Mouse (Mus musculus) limb, embryonic 11.5 days (tissue): ENCODE measurements around the gene 4930539E08Rik. TPM values are rescaled to one million over a fixed set of nuclear protein-coding genes. Genes with fewer than 3 reads are reported as not detected.

Source experiments
- ATAC-seq: fragments of 200-750 bp; cut with Nextera tagmentation; 2 replicates; pipeline ENCODE4 v1.8.0; 2017; ENCODE audit warnings: low read depth; ENCODE audit not compliant: insufficient number of reproducible peaks, low FRiP score, low TSS enrichment
- DNase-seq: peaks from one replicate; pipeline ENCODE4 v3.0.0-alpha.2; 2015; ENCODE audit warnings: low spot score
- H3K27ac ChIP-seq: fragments of 300-500 bp; sonication (generic); replicated peaks from 2 replicates; pipeline ENCODE4 v1.5.1; 2014; ENCODE audit warnings: low read depth, mild to moderate bottlenecking, low read length
- H3K27me3 ChIP-seq: fragments of 300-500 bp; sonication (generic); 2 replicates; pipeline ENCODE4 v1.6.1; 2014; ENCODE audit warnings: mild to moderate bottlenecking, low read length, mixed read lengths; ENCODE audit not compliant: control insufficient read depth, insufficient read depth
- H3K36me3 ChIP-seq: fragments of 300-500 bp; sonication (generic); 2 replicates; pipeline ENCODE4 v1.6.1; 2014; ENCODE audit warnings: mild to moderate bottlenecking, low read length, moderate library complexity, mixed read lengths; ENCODE audit not compliant: control insufficient read depth, insufficient read depth
- H3K4me1 ChIP-seq: fragments of 300-500 bp; sonication (generic); 2 replicates; pipeline ENCODE4 v1.6.1; 2014; ENCODE audit warnings: low read length, mixed read lengths; ENCODE audit not compliant: control insufficient read depth, insufficient read depth
- H3K4me2 ChIP-seq: fragments of 300-500 bp; sonication (generic); 2 replicates; pipeline ENCODE4 v1.6.1; 2014; ENCODE audit warnings: low read depth, mild to moderate bottlenecking, moderate library complexity; ENCODE audit not compliant: severe bottlenecking
- H3K4me3 ChIP-seq: fragments of 300-500 bp; sonication (generic); 2 replicates; pipeline ENCODE4 v1.5.1; 2014; ENCODE audit warnings: low read depth, low read length
- H3K9ac ChIP-seq: fragments of 300-500 bp; sonication (generic); 2 replicates; pipeline ENCODE4 v1.6.1; 2014; ENCODE audit warnings: mild to moderate bottlenecking, low read length
- H3K9me3 ChIP-seq: fragments of 300-500 bp; sonication (generic); 2 replicates; pipeline ENCODE4 v1.6.1; 2016; ENCODE audit warnings: low read length; ENCODE audit not compliant: control insufficient read depth
- WGBS: fragments of 180-500 bp; shearing (Covaris S2); extraction: QIAGEN DNeasy Blood & Tissue Kit; methylation state at CpG from one replicate; pipeline ENCODE4 v1.1.7; 2014; 5-methylcytosine and 5-hydroxymethylcytosine counted together
- polyA plus RNA-seq: library from polyadenylated mRNA; unstranded; fragments of >200 nt; fragmentation: Nextera tagmentation; extraction: Ambion mirVana; gene quantifications from 2 replicates; pipeline ENCODE4 v1.2.1, GENCODE M21; 2014

The 4930539E08Rik gene
- polyA plus RNA-seq: 0.07 and 0.29 TPM in 2 replicates

- WGBS: 70% methylated on average over 12 of the region's 12 CpGs
- no peaks in the 10 kb centered on the region for H3K9me3 ChIP-seq
- peaks cover 4% of the 10 kb centered on the region; the same call in 1 of the 2 replicates for H3K27me3 ChIP-seq
- no peaks in the 10 kb centered on the region for H3K4me1 ChIP-seq
- no peak within 1 kb of the TSS for H3K27ac ChIP-seq
- no peak within 1 kb of the TSS for H3K4me3 ChIP-seq
- H3K4me2 ChIP-seq: no peak within 1 kb of the TSS
- H3K9ac ChIP-seq: no peak within 1 kb of the TSS
- no peaks in the 10 kb centered on the region for H3K36me3 ChIP-seq
- DNase-seq (no peak), ATAC-seq (no peak)
Measured at GRCm38 (mm10) chr17:28915060-28915628, at the start of gene 4930539E08Rik. TSS of gene 4930539E08Rik (minus strand) at chr17:28915324.

GRCm38 (mm10) chr17:28961596-28961995 is 46.5 kb upstream of the 4930539E08Rik start:
- Histone ChIP-seq H3K4me2 (no peak overlapping the region), H3K27ac (no peak overlapping the region), H3K4me3 (no peak overlapping the region), H3K9ac (no peak overlapping the region), H3K9me3 (no peaks in the 10 kb centered on the region), H3K4me1 (no peaks in the 10 kb centered on the region), H3K36me3 (peaks cover 33% of the 10 kb centered on the region), H3K27me3 (no peaks in the 10 kb centered on the region)
- DNase-seq (no peak), ATAC-seq (no peak)
- WGBS: 93% methylated on average over 10 of the region's 10 CpGs

- no peak overlapping the region for H3K4me3 ChIP-seq
- WGBS: 85% methylated on average over 10 of the region's 10 CpGs
- no peaks in the 10 kb centered on the region for H3K27me3 ChIP-seq
- H3K9ac ChIP-seq: no peak overlapping the region
- H3K4me1 ChIP-seq: no peaks in the 10 kb centered on the region
- H3K4me2 ChIP-seq: no peak overlapping the region
- DNase-seq (no peak), ATAC-seq (no peak)
- no peak overlapping the region for H3K27ac ChIP-seq
- H3K9me3 ChIP-seq: no peaks in the 10 kb centered on the region
- H3K36me3 ChIP-seq: peaks cover 25% of the 10 kb centered on the region
Measured at GRCm38 (mm10) chr17:28960597-28960996, 45.5 kb upstream of the 4930539E08Rik start.

DNA sequence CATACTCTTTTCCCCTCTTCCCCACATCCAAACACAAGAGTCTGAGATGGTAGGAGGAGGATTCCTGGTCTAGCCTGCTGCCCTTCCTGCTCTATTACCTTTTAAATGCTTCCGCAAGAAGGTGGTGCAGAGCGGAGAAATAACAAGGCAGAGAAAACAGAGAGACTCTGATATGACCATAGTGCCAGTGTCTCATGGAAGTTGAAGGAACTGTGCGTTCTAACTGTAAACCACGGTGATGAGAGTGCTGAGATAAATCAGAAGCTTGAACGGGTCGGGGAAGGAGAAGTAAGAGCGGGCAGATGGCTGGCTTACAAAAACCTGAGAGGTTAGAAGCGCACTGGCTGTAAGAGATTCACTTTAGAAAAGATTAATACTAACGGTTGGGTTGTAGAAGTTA is 39.3 kb upstream of the 4930539E08Rik start:
- Histone ChIP-seq H3K9ac (no peak overlapping the region), H3K9me3 (no peaks in the 10 kb centered on the region), H3K27me3 (no peaks in the 10 kb centered on the region), H3K27ac (no peak overlapping the region), H3K4me3 (no peak overlapping the region), H3K4me1 (peaks cover 3% of the 10 kb centered on the region; the same call in 1 of the 2 replicates), H3K36me3 (no peaks in the 10 kb centered on the region), H3K4me2 (no peak overlapping the region)
- ATAC-seq (no peak), DNase-seq (no peak)
- 96% methylated on average over 9 of the region's 9 CpGs for WGBS

DNA sequence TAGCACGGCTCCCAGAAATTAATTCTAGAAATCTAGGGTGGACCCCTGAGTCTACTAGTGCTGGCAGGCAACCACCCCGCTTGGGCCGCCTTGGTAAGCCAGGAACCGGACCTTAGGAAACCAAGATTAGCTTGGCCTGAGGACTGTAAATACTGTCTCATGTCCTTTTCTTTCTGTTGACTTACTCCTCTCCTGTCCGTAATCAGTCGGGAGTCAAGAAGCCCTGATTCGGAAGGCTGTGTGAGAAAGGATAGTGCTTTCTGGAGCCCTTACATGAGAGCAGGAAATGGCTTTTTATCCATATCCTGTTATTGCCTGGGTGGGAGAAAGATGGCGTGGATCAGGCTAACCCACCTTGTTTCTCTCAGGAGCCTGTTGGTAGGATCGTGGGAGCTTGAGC is 38.1 kb upstream of the 4930539E08Rik start:
- Histone ChIP-seq H3K27ac (no peak overlapping the region), H3K4me1 (peaks cover 3% of the 10 kb centered on the region; the same call in 1 of the 2 replicates), H3K27me3 (no peaks in the 10 kb centered on the region), H3K9me3 (no peaks in the 10 kb centered on the region), H3K4me3 (peak overlapping the region; percentile 62), H3K4me2 (peak overlapping the region; percentile 55), H3K9ac (peak overlapping the region; percentile 96), H3K36me3 (no peaks in the 10 kb centered on the region)
- WGBS: 40% methylated on average over 9 of the region's 9 CpGs
- DNase-seq: peak; percentile 28
- no peak for ATAC-seq

DNA sequence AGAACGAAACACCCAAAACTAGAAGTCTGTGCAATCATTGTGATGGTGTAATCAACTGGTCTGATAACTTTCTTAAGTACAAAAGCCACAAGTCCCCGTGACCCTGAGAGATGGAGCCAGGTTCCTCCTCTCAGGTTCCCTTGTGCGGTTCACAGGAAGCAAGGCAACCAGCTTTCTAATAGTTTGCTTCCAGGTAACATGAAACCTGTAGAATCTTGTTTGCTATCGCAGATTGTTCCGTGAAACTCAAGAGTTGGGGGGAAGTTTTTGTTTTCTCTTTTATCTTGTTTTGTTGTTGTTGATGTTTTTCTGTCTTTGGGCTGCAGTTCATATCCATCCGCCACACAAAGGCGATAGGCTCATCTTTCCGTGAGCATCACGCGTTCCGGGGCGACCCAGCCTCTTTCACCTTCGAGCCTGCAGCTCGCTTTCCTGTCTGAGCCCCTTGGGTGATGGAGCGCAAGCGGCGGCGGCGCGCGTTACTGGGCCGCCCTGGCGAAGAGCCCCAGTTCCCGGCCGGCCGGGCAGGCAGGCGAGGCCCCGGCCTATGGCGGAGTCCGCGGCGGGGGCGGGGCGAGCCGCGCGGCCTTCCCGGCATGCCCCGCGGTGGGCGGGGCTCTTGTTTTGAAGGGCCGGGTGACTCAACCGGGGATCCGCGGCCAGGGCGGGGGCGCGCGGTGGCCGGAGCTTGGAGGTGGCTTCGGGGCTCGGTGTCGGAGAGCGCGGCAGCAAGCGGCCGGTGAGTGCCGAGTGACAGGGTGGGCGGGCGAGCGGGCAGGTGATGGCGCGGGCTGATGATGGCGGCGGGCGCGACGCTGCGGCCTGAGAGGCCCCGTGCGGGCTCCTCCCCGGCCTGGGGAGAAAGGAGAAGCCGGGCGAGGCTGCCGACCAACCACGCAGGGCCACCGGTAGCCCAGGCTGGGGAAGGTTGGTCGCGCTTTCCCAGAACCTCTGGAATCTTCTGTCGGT is 37.0 kb upstream of the 4930539E08Rik start, which contains the start of gene Kctd20:
TSS of gene Kctd20 (plus strand) at position 120 of the 969 bp plus-strand sequence.
- ATAC-seq: peak; percentile 91
- peaks cover 3% of the 10 kb centered on the region; the same call in 1 of the 2 replicates for H3K4me1 ChIP-seq
- DNase-seq: peak; percentile 94
- peak within 1 kb of the TSS; percentile 96 for H3K9ac ChIP-seq
- H3K4me3 ChIP-seq: peak within 1 kb of the TSS; percentile 62
- H3K36me3 ChIP-seq: no peaks in the 10 kb centered on the region
- H3K27me3 ChIP-seq: no peaks in the 10 kb centered on the region
- H3K4me2 ChIP-seq: peak within 1 kb of the TSS; percentile 55
- WGBS: under 1% methylated on average over 69 of the region's 80 CpGs
- H3K9me3 ChIP-seq: peaks cover 2% of the 10 kb centered on the region; the same call in 1 of the 2 replicates
- peak within 1 kb of the TSS; percentile 97 for H3K27ac ChIP-seq

DNA sequence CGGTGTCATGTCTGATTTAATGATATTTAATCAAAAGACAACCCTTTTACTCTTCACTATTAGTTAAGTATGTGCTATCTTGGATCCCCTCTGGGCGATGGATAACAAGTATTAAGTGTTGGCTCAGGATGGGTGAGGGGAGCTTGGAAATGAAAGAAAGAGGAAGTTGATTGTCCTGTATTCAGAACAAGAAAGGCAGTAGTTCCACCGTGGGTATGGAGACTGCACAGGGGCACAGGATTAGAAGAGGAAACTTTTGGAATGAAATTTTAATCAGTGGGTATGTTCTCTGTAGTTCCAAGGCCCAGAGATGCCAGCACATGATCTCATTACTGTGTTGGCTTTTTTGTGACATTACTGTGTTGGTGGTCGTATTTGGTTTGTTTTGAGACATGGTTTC is 35.6 kb upstream of the 4930539E08Rik start:
- Histone ChIP-seq H3K4me1 (peaks cover 3% of the 10 kb centered on the region; the same call in 1 of the 2 replicates), H3K27ac (no peak overlapping the region), H3K4me2 (no peak overlapping the region), H3K36me3 (no peaks in the 10 kb centered on the region), H3K9me3 (peaks cover 2% of the 10 kb centered on the region; the same call in 1 of the 2 replicates), H3K27me3 (no peaks in the 10 kb centered on the region), H3K4me3 (no peak overlapping the region), H3K9ac (no peak overlapping the region)
- no peak for DNase-seq
- 83% methylated on average over 4 of the region's 4 CpGs for WGBS
- ATAC-seq: no peak

DNA sequence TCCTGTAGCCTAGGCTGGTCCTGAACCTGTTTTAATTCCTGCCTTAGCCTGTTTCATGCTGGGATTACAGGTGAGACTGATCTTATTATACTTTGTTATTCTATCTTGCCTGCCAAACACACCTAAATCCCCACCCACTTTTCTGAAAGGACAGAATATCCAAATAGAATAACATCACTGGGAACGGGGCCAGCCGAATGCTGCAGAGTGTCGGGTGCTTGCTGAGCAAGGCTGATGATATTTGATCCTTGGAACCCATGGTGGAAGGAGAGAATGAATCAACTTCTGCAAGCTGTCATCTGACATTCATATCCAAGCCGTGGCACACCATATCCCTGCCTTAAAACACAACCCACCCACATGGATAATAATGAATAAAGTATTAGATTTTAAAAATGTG is 33.5 kb upstream of the 4930539E08Rik start:
- 79% methylated on average over 4 of the region's 4 CpGs for whole genome bisulfite sequencing
- Histone ChIP-seq H3K9ac (no peak overlapping the region), H3K4me3 (no peak overlapping the region), H3K27ac (no peak overlapping the region), H3K4me2 (no peak overlapping the region), H3K27me3 (no peaks in the 10 kb centered on the region), H3K9me3 (peaks cover 2% of the 10 kb centered on the region; the same call in 1 of the 2 replicates), H3K4me1 (peaks cover 2% of the 10 kb centered on the region; the same call in 1 of the 2 replicates), H3K36me3 (no peaks in the 10 kb centered on the region)
- no peak for DNase-seq
- no peak for ATAC-seq
